Mouse (Mus musculus) brain, embryonic 18.5 days (tissue): ENCODE data around the gene Eef2k.
"Not testable (repeated sequence)": the region's sequence is repeated elsewhere in the genome, so short reads cannot be mapped to it uniquely, and the experiment has no call there.

ENCODE experiments used
- DNase-seq: peaks from one replicate; pipeline ENCODE4 v3.0.0-alpha.2; 2012; ENCODE audit warnings: low read depth, low spot score

The Eef2k gene

GRCm38 (mm10) chr7:120934716-120935115 lies 92.1 kb downstream of the Eef2k start:
- DNase-seq, result peak; percentile 30

- no peak for DNase-seq
Observed at GRCm38 (mm10) chr7:120936522-120936921, 93.9 kb downstream of the Eef2k start.

- DNase-seq, result no peak
Observed at GRCm38 (mm10) chr7:120938206-120938605, 95.6 kb downstream of the Eef2k start.

- DNase-seq, result no peak
Observed at GRCm38 (mm10) chr7:120940343-120940742, 97.7 kb downstream of the Eef2k start.

GRCm38 (mm10) chr7:120941214-120941613 lies 98.6 kb downstream of the Eef2k start:
- no peak for DNase-seq

GRCm38 (mm10) chr7:120942506-120942905 lies 99.9 kb downstream of the Eef2k start:
- no peak for DNase-seq

GRCm38 (mm10) chr7:120943936-120944509 lies 101.4 kb downstream of the Eef2k start:
- no peak for DNase-seq

GRCm38 (mm10) chr7:120953591-120953990 lies 111.0 kb downstream of the Eef2k start:
- not testable (repeated sequence) for DNase-seq
